Mouse (Mus musculus): ENCODE measurements at regions not wholly inside any gene's neighbourhood (a gene's known extent, or its start where the extent isn't known, plus 50 kb on each side); places are given as distances from the start of the nearest gene placed in this dataset.
A peak's percentile ranks its signal among the peaks of the same experiment; 100 is the strongest.

DNA sequence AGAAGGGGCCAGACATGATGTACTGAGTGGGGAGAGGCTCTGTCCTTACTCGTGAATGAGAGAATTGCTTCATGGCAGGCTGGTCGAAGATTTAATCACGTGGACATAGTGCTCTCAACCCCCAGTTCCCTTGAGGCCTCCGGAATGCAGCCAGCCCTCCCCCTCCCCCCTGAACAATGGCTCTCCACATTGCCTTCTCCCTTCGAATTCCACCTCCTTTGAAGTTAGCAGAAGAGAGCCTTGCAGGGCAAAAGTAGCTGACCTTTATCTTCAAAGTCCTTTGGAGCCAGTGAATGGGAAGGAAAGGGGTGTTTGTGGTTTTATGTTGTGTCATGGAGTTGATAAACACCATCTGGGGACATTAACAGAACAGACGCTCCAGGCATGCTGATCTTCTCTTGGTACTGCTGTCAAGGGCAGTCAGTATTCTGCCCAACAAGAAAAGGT is 187.9 kb upstream of the Egfl6 start:
- H3K36me3 ChIP-seq, result no peaks in the 10 kb centered on the region
- no peaks in the 10 kb centered on the region for H3K9me3 ChIP-seq
- no peak overlapping the region for H3K4me2 ChIP-seq (replicated peaks)
- whole genome bisulfite sequencing, result 15% methylated on average over 6 of the region's 6 CpGs
- H3K9ac ChIP-seq (replicated peaks), result no peak overlapping the region
- 0 out of 2 replicates have a peak, but pooled peaks cover 4% of the 10 kb centered on the region for H3K4me1 ChIP-seq
- H3K27me3 ChIP-seq, result peaks cover 40% of the 10 kb centered on the region
- H3K27ac ChIP-seq (replicated peaks), result no peak overlapping the region
- no peak overlapping the region for H3K4me3 ChIP-seq
- peak; percentile 58 for ATAC-seq (ENCODE audit: low FRiP score, low read depth)

DNA sequence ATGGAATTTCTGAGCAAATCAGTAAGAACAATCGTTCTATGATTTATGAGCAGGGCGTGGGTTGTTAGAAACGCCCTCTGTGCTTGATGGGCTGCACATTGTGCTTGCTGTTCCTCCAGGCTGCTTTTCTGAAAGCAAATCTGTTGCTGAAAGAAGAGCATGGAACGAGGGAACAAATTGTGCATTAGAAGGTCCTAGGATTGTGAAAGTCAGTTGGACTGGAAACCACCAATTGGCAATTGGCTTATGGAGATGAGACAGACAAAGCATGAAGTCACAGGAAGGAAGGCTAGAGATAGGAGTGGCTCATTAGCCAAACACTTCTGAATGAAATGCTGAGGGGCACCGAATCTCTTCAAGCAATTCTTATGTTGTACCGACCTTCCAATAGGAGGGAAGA is 181.5 kb upstream of the Egfl6 start:
- no peaks in the 10 kb centered on the region for H3K4me1 ChIP-seq
- H3K4me2 ChIP-seq (replicated peaks), result no peak overlapping the region
- peaks cover 40% of the 10 kb centered on the region for H3K27me3 ChIP-seq
- no peak overlapping the region for H3K9ac ChIP-seq (replicated peaks)
- H3K36me3 ChIP-seq, result no peaks in the 10 kb centered on the region
- no peak overlapping the region for H3K27ac ChIP-seq (replicated peaks)
- 89% methylated on average over 6 of the region's 6 CpGs for WGBS
- no peak for ATAC-seq (ENCODE audit: low FRiP score, low read depth)
- H3K9me3 ChIP-seq, result no peaks in the 10 kb centered on the region
- H3K4me3 ChIP-seq, result no peak overlapping the region

DNA sequence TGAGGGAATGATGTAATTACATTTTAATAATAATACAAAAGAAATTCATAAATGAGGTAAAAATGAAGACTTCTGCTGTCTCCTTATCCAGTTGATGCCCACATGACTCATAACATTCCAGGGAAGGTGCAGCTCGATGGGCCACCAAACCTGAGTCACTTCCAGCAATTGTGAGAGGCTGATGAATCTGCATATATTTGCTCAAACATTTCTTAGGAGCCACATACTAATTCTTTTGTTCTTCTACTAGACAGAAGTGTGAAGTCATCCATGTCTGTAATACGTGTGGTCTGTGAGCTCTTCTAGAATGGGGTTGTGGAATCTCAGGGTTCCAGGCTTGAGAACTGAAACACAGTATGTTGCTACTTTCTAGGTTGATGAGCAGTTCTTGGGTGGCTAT is 180.1 kb upstream of the Egfl6 start:
- Histone ChIP-seq H3K4me2 (replicated peaks) (no peak overlapping the region), H3K4me1 (no peaks in the 10 kb centered on the region), H3K27ac (replicated peaks) (no peak overlapping the region), H3K36me3 (no peaks in the 10 kb centered on the region), H3K9ac (replicated peaks) (no peak overlapping the region), H3K4me3 (no peak overlapping the region), H3K9me3 (no peaks in the 10 kb centered on the region), H3K27me3 (peaks cover 36% of the 10 kb centered on the region)
- 82% methylated on average over 2 of the region's 2 CpGs for WGBS
- no peak for ATAC-seq (ENCODE audit: low FRiP score, low read depth)

DNA sequence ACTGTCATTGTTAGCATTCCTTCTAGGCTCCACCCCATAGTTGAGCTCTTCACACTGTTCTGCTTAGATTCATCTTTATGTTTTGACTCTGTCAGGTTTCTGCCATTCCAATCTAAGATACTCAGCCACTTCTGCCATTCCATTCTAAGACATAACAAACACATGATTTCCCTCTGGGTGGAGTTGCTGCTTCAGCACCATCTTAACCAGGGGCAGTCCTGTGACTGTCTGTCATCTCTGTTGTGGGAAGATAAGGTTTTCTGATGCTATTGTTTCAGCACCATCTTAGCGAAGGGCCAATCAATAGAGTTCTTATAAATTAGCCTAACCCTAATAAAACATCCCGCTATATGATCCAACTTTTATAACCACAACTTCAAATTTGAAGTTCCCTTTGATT is 176.6 kb upstream of the Egfl6 start:
- H3K4me3 ChIP-seq, result no peak overlapping the region
- no peak for ATAC-seq (ENCODE audit: low FRiP score, low read depth)
- H3K9me3 ChIP-seq, result no peaks in the 10 kb centered on the region
- no peak overlapping the region for H3K27ac ChIP-seq (replicated peaks)
- H3K4me1 ChIP-seq, result no peaks in the 10 kb centered on the region
- no peaks in the 10 kb centered on the region for H3K36me3 ChIP-seq
- WGBS, result 98% methylated on average over 2 of the region's 2 CpGs
- peaks cover 34% of the 10 kb centered on the region for H3K27me3 ChIP-seq
- H3K4me2 ChIP-seq (replicated peaks), result no peak overlapping the region
- H3K9ac ChIP-seq (replicated peaks), result no peak overlapping the region

DNA sequence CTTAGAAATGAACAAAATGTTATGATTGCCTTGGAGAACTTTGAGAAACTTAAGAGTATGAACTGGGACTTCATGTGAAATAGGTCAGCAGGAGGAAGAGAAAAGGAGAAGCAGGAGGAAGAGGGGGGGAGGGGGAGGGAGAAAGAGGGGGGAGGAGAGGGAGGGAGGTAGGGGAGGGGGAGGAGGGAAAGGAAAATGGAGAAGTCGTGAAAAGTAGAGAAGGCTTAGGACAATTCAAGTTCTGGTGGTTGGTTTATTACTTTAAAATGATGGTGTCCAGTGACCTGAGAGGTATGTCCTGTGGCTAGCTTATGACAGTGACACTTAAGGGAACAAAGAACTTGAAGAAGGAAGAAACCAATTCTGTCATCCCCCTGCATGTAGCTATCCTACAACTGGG is 171.6 kb upstream of the Egfl6 start:
- Histone ChIP-seq H3K27me3 (peaks cover 15% of the 10 kb centered on the region; the same call in 1 of the 2 replicates), H3K4me2 (replicated peaks) (no peak overlapping the region), H3K36me3 (no peaks in the 10 kb centered on the region), H3K4me3 (no peak overlapping the region), H3K27ac (replicated peaks) (no peak overlapping the region), H3K9me3 (no peaks in the 10 kb centered on the region), H3K4me1 (no peaks in the 10 kb centered on the region), H3K9ac (replicated peaks) (no peak overlapping the region)
- ATAC-seq (ENCODE audit: low FRiP score, low read depth), result no peak
- WGBS, result 44% methylated on average over 1 of the region's 1 CpGs

DNA sequence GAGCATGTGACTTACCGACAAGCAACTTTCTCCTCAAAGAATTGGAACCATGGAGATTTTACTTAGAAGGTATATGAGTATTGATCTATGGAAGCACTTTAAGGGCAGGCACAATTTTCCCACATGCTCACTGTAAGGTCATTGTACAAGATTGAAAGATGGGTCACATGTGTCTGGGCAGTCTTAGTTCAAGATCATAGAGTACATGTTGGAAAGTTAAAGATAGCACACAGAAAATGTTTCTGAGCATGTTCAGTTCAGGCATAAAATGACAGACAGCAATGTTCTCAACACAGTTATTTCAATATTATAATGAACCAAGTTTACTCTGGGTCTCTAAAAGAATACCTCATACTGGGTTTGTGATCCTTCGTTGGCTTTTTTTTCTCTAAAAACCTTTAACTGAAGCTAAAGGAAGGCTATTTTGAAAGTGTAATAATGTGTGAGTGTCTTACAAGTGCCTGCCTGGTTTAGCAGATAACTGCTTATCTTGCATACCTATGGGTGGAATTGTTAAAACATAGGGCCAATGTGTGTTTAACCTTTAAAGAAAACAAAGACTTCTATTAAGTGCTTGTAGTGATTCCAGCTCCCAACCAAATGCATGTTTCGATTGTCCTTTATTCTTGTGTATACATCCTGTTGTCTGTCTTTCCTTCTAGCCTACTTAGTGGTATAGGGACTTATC is 169.6 kb upstream of the Egfl6 start:
- no peak overlapping the region for H3K4me3 ChIP-seq
- no peak overlapping the region for H3K27ac ChIP-seq (replicated peaks)
- H3K9me3 ChIP-seq, result no peaks in the 10 kb centered on the region
- no peak overlapping the region for H3K9ac ChIP-seq (replicated peaks)
- H3K27me3 ChIP-seq, result peaks cover 20% of the 10 kb centered on the region; the same call in 1 of the 2 replicates
- 89% methylated on average over 3 of the region's 3 CpGs for WGBS
- no peak overlapping the region for H3K4me2 ChIP-seq (replicated peaks)
- no peaks in the 10 kb centered on the region for H3K4me1 ChIP-seq
- ATAC-seq (ENCODE audit: low FRiP score, low read depth), result no peak
- H3K36me3 ChIP-seq, result no peaks in the 10 kb centered on the region

DNA sequence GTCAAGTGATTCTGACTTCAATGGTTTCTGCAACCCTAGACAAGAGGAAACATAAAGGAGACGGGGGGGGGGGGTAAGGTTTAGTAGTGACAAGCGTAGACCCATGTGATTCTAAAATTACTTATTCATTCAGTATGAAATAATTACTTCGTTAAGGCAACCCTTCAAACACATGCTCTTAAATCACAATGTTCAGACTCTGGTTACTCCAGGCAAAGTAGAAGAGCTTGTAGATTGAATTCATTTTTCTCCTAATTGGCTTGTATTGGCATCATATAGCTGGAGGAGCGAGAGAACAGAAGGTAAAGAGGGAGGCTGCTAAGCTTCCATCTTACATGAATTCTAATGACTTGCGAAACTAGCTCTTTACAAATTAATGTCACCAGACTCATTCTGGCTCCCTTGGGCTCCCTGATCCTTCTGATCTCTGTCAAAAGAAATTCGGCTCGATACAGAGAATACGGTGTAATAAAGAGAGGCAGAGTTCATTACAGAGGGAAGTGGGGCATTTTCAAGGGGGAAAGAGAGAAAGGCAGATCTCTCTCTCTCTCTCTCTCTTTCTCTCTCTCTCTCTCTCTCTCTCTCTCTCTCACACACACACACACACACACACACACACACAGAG is 163.6 kb upstream of the Egfl6 start:
- no peak overlapping the region for H3K27ac ChIP-seq (replicated peaks)
- no peak overlapping the region for H3K4me2 ChIP-seq (replicated peaks)
- no peak overlapping the region for H3K9ac ChIP-seq (replicated peaks)
- no peak overlapping the region for H3K4me3 ChIP-seq
- H3K27me3 ChIP-seq, result peaks cover 16% of the 10 kb centered on the region; the same call in 1 of the 2 replicates
- ATAC-seq (ENCODE audit: low FRiP score, low read depth), result peak; percentile 75
- no peaks in the 10 kb centered on the region for H3K36me3 ChIP-seq
- H3K4me1 ChIP-seq, result no peaks in the 10 kb centered on the region; the same call in 1 of the 2 replicates
- no peaks in the 10 kb centered on the region for H3K9me3 ChIP-seq
- 57% methylated on average over 8 of the region's 8 CpGs for WGBS

DNA sequence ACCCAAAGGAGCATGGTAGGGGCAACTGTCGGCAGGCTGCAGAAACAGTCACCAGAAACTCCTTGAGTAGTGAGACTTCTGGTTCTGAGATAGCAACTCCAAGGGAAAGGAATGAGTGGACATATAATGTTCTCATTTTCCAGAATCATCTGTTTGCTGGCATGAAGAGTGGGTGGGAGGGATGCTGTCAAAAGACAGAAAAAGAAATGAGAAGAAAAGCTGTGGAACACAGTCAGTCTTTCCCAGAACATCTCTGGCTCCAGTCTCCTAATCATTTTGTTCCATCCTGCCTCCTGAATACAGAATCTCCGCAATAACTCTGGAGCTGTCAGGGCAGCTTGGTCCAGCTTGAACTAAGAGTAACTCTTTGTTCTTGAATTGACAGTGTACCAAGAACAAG is 145.8 kb upstream of the Egfl6 start:
- no peak for ATAC-seq (ENCODE audit: low FRiP score, low read depth)
- 75% methylated on average over 2 of the region's 2 CpGs for WGBS
- no peaks in the 10 kb centered on the region for H3K9me3 ChIP-seq
- peaks cover 41% of the 10 kb centered on the region for H3K27me3 ChIP-seq
- no peak overlapping the region for H3K4me3 ChIP-seq
- H3K4me1 ChIP-seq, result 0 out of 2 replicates have a peak, but pooled peaks cover 6% of the 10 kb centered on the region
- H3K4me2 ChIP-seq (replicated peaks), result no peak overlapping the region
- H3K9ac ChIP-seq (replicated peaks), result no peak overlapping the region
- no peaks in the 10 kb centered on the region for H3K36me3 ChIP-seq
- no peak overlapping the region for H3K27ac ChIP-seq (replicated peaks)

DNA sequence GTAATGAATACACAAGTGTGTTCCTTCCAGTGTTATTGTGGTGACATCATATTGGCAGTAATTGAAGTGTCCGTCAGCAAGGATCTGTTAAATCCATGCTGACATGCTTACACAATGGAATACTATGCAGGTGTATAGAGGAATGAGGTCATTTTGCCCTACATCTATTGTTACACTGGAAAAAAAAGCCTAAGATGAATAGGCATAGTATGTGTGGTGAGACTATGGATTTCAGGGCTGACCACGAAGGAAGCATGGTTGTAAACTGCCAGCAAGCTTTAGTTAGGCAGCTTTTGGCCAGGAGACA is 143.1 kb upstream of the Egfl6 start:
- H3K9me3 ChIP-seq, result no peaks in the 10 kb centered on the region
- no peaks in the 10 kb centered on the region for H3K36me3 ChIP-seq
- no peak overlapping the region for H3K9ac ChIP-seq (replicated peaks)
- H3K4me3 ChIP-seq, result no peak overlapping the region
- H3K27ac ChIP-seq (replicated peaks), result no peak overlapping the region; the same call in 1 of the 2 replicates
- peak; percentile 71; the same call in 1 of the 2 replicates for ATAC-seq (ENCODE audit: low FRiP score, low read depth)
- whole genome bisulfite sequencing, result 52% methylated on average over 2 of the region's 2 CpGs
- H3K4me1 ChIP-seq, result 0 out of 2 replicates have a peak, but pooled peaks cover 6% of the 10 kb centered on the region
- H3K4me2 ChIP-seq (replicated peaks), result no peak overlapping the region
- H3K27me3 ChIP-seq, result peaks cover 50% of the 10 kb centered on the region

DNA sequence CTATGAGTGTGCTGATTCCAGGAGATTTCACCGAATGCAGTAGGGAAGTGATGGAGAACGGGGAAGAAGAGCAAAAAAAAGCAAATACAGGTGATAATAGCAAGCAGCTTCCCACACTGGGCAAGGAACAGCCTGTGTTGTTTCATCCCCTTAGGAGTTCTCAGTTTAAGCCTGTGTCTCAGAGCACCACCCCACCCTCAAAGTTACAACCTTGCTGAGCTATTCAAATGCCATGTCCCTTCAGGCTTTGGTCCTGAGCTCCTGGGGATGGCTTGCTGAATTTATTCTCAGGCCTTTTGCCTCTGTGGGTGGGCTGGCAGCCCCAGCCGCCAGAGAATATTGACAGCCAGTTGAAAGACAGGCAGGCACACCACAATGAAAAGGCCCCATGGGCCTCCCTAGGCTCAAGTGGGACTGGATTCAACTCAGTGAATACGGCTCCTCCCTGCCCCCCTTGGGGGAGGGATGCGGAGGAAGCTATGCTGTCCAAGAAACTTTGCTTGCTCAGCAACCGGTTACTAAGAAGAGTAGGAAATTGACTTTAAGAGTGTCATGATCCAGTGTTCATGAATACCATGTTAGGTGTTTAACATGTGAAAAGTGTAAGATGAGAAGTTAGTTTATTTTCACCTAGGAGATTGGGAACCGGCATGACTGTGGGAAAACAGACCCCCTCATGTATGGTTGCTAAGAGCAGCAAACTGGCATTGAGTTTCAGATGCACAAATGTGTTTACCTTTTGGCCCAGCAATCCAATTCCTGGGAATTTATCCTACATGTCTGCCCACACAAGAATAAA is 142.5 kb upstream of the Egfl6 start:
- Histone ChIP-seq H3K4me1 (0 out of 2 replicates have a peak, but pooled peaks cover 6% of the 10 kb centered on the region), H3K4me3 (no peak overlapping the region), H3K36me3 (no peaks in the 10 kb centered on the region), H3K4me2 (replicated peaks) (no peak overlapping the region), H3K27me3 (peaks cover 47% of the 10 kb centered on the region), H3K9ac (replicated peaks) (no peak overlapping the region), H3K9me3 (no peaks in the 10 kb centered on the region), H3K27ac (replicated peaks) (no peak overlapping the region; the same call in 1 of the 2 replicates)
- 28% methylated on average over 7 of the region's 7 CpGs for WGBS
- ATAC-seq (ENCODE audit: low FRiP score, low read depth), result peak; percentile 96

DNA sequence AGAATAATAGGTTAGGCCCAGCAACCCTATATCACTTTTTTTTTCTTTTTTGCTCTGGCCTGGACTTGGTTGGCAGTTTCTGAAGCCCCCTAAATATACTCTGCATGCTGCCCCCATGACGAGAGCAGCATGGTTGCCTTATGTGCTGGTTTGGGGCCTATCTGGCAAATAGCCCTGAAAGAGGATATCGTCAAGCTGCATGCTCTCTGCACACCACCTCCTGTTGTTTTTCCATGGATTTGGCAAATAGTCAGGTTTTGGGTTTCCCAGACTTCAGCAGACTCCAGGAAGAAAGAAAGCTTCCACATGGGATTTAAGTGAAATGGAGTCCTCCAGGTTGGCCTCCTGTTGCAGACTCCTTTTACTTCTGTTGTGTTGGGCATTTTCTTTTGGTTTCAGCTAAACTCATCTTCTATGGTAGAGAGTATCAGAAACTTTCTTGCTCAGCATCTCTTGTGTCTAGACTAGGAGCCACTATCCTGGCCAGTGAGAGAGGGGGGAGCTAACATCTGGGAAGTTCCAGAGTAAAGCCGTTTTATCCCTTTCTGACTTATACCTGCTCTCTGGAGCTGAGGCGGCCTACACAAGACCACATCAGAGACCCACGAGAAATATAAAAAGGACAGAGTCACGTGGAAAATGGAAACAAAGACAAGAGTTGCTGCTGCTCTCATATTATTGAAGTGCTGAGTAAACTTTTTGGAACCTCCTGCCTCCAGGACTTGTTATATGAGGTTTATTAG is 140.4 kb upstream of the Egfl6 start:
- H3K9me3 ChIP-seq, result no peaks in the 10 kb centered on the region
- no peak overlapping the region for H3K4me2 ChIP-seq (replicated peaks)
- H3K36me3 ChIP-seq, result no peaks in the 10 kb centered on the region
- H3K27ac ChIP-seq (replicated peaks), result no peak overlapping the region
- ATAC-seq (ENCODE audit: low FRiP score, low read depth), result no peak
- peaks cover 46% of the 10 kb centered on the region for H3K27me3 ChIP-seq
- no peak overlapping the region for H3K9ac ChIP-seq (replicated peaks)
- H3K4me1 ChIP-seq, result 0 out of 2 replicates have a peak, but pooled peaks cover 6% of the 10 kb centered on the region
- WGBS, result 55% methylated on average over 6 of the region's 6 CpGs
- H3K4me3 ChIP-seq, result no peak overlapping the region
